Mouse (Mus musculus): ENCODE data around the gene Rln3.
A peak's percentile ranks its signal among the peaks of the same experiment; 100 is the strongest.

The Rln3 gene

DNA sequence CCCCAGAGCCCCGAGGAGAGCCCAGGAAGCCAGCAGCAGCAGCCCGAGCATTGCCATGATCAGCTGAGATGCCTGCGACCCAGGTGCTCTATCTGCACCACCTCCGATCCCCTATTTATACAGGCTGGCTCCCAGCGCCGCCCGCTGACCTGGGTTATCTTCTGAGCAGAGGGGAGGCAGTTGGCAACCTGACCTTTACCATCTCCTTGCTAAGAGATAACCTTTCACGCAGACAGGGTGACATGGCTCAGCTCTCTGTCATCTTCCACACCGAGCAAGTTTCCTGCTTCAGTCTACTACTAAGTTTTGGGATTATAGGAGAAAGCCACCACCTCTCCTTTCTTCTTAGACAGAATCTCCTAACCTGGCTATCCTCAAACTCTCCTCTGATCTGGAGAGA is at the start of gene Rln3:
TSS of gene Rln3 (minus strand) at position 101 of the 400 bp plus-strand sequence.
- no peak for DNase-seq (ENCODE audit: low read depth, low spot score)

DNA sequence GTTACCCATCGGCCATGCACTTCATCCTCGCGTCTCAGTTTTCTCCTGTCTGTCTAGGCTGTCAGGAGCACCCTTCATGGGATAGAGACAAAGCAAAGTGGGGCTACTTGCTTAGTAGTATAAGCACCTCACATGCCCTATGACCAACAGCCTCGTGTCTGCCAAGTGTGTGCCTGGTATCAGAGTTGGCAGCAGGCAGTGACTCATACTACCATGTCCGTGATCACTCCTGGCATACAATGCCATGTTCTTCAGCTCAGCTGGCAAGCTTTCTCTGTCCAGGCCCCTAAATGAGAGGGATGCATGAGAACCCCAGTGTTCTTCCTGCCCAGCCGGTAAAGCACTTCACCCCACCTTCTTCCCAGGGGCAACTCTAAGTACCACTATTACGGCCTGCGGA is 45.8 kb upstream of the Rln3 start:
- no peak for DNase-seq (ENCODE audit: low read depth, low spot score)

DNA sequence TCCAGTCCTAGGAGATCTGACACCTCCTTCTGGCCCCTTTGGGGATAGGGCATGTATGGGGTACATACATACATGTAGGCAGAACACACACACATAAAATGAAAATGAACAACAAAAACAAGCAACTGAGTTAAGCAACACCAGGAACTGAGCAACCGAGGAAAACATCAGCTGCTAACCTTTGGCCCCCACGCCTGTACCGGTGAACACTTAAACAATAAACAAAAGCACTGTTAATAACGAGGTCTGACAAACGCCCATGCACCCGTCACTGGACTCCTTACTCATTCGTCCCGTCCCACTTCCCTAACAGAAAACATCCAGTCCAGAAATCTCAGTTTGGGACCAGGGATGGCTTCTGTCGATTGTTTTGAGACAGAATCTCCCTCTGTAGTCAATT is 44.5 kb upstream of the Rln3 start:
- no peak for DNase-seq (ENCODE audit: low read depth, low spot score)

DNA sequence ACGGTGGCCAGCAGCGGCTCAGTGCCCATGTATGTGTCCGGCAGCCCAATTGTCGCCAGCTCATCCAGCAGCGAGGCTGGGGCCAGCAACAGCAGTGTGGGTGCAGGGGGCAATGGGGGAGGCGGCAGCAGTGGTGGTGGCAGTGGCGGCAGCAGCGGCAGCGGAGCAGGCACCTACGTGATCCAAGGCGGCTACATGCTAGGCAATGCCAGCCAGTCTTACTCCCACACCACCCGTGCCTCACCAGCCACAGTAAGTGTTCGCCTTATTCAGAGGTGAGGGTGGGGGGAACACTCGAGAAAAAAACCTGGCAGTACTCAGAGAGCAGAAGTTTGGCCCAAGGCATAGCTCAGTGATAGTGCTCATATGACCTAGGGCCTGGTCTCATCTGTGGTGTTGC is 43.0 kb upstream of the Rln3 start:
- DNase-seq (ENCODE audit: low read depth, low spot score): no peak

DNA sequence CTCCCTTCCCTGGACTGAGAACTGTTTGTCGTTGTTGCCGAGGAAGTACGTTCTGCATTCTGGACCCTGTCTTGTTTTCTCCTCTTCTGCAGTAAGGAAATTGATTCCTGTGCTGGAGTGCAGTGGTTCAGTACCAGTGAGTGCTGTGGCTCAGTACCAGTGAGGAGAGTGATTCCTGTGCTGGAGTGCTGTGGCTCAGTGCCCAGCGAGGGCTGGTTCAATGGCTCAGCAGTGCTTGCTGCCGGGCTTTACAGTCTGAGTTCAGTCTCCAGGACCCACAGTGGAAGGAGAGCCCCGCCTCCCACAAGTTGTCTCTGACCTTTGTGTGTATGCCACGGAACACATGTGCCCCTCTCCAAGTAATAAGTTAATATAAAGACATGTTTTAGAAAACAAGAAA is 42.4 kb upstream of the Rln3 start:
- no peak for DNase-seq (ENCODE audit: low read depth, low spot score)

DNA sequence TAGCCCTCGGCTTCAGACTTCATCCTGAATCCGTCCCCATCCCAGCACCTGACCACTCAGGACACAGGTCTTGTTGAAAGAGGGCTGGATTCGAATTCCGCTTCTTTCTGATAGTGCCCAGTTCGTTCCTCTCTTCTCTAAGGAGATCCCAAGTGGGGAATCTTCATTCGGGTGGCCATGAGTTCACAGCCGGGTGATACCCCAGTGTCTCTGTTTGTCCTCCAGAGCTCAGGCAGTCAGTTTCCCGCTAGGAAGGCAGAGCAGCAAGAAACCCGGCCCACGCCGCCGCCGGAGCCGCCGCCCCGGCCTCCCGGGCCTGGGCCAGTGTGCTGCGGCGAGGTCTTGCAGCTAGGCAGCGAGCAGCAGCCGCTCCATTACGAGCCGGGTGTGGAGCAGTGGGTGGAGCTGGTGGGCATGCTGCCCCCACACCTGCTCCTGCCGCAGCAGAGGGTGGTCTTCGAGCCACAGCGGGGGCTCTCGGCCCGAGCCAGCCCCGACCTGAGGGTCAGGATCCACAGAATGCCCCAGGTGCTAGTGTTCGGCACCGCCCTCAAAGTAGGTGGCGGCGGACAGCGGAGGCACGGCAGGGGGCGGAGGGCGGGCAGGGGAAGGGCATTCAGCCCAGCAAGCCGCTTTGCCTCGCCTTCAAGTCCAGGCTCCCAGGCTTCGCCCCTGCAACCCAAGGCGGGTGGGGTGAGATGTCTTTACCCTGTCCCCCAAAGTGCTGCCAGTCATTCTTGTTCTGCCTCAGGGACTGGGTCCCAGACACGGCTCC is 39.7 kb upstream of the Rln3 start:
- peak; percentile 49 for DNase-seq (ENCODE audit: low read depth, low spot score)

DNA sequence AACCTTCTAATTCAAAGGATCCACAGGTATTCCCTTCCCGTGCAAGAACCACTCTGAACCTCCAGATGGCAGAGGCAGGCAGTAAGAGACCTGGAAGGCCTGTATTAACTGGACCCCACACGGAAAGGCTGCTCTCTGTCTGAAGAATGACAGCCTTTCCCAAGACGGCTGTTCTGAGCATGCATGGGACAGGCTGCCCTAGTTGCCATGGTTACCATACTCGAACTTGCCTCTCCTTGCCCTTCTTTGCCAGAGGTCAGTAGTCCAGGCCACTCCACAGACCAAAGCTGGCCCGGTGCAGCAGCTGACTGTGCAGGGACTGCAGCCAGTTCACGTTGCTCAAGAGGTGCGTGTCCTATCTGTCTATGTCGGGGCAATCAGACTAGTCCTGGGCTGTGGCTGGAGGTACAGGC is 39.0 kb upstream of the Rln3 start:
- DNase-seq (ENCODE audit: low read depth, low spot score): peak; percentile 78

DNA sequence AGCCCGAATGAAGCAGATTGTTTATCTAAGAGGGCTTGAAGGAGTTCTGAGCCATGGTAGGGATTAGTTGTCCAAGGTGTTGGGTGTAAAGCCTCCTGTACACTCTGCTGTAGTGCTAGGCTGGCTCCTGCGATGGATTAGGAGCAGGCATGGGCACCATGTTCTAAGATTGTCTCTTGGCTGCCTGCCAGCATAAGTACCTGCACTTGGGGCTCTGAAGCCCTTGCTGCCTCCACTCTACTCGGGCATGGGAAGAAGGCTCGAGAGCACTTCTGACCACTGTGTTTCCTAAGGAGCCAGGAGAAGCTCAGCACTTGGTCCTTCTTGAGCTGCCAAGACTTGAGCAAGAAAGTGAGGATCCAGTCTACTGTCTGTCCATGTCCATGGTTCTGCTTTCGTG is 34.4 kb upstream of the Rln3 start:
- DNase-seq (ENCODE audit: low read depth, low spot score): no peak

DNA sequence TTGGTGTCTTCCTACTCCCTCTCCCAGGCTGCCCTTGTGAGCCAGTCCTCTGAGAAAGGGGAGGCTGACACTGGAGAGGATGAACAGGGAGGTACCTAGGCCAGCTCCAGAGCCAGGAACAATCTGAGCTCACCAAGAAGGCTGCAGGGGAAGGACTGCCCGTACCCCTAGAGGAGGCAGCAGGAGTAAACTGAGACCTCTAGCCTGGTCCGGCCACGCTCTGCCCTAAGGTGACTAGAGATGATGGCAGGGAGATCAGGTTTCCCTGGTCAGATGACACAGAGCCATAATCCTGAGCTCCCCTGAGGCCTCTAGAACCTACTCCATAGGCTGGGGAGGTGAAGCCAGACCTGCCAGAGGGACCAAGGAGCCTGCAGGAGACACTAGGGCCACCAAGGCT is 32.0 kb upstream of the Rln3 start:
- no peak for DNase-seq (ENCODE audit: low read depth, low spot score)

DNA sequence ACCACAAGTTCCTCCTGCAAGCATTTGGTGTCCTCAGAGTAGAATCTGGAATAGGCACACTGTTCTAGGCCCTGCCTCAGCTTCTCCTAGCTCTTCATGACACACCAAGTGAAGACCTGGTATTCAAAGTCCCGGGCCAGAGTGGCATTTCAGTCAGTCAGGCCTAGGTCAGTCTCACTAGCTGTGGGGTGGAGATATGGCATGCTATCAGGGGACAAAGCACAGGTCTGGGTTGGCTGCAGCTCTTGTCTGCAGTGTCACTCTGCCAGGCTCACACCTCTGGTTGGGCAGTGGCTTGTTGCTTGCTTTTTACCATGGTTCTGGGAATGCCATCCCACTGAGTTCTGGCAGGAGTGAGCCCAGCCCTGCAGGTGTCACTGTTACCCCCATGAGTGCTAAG is 31.6 kb upstream of the Rln3 start:
- no peak for DNase-seq (ENCODE audit: low read depth, low spot score)

DNA sequence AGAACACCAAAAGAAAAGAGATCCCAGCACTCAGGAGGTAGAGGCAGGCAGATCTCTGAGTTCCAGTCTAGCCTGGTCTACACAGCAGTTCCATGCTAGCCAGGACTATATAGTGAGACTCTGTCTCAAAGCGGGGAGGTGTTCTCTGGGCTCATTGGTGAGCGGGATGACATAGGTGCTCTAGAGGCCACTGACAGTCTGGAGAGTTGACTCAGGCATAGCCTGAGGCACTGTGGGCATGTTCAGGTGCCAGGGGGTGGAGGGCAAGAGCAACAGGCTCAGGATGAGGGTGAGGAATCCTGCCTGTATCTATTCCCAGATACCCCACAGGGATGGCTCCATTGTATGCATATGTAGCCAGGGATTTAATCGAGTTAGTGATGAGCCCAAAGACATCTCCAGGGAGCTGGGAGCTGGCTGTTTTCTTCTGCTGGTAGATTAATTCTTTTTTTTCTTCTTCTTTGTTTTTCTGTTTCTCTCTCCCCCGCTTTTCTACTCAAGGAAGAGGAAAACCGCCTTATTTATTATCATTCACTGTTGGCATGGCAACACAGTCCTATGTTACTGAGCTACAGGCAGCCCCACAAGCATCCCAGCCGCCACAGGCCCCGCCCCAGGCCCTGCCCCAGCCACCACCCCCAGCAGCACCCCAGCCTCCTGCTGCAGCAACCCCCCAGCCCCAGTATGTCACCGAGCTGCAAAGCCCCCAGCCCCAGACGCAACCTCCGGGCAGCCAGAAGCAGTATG is 28.6 kb upstream of the Rln3 start:
- DNase-seq (ENCODE audit: low read depth, low spot score): no peak

DNA sequence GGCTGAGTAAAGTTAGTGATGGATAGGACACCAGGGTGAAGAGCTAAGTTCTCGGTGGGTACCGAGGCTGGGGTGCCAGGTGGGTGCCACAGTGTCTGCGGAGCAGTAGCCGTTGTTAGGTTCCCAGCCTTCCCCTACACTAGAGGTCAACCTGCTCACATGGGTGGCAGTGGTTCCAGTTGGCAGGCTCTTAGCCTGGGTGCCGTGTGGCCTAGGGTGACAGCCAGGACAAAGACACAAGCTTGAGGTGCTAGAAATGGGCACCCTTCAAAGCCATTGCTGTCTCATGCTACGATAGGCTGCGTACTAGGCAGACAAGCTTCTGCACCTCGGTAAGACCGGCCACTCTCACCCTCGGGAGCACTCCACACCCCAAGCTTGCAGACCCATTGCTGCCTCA is 27.5 kb upstream of the Rln3 start:
- DNase-seq (ENCODE audit: low read depth, low spot score): no peak

DNA sequence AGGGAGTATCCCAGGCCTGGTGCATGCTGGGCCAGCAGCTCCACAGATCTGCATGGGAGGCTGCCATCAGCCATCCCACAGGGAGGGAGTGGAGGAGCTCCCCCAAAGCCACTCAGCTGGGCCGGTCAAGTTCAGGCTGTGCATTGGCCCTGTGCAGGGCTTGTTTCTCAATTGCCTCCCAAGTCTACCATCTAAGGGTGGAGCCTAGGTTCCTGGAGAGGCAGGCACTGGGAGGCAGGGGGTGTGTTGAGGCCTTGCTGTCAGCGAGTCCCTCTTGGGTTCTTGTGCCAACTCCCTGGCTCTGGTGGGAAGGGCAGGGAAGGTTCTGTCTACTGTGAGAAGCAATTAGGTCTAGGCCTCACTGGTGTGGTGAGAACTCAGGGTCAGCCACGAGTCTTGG is 27.1 kb upstream of the Rln3 start:
- no peak for DNase-seq (ENCODE audit: low read depth, low spot score)

DNA sequence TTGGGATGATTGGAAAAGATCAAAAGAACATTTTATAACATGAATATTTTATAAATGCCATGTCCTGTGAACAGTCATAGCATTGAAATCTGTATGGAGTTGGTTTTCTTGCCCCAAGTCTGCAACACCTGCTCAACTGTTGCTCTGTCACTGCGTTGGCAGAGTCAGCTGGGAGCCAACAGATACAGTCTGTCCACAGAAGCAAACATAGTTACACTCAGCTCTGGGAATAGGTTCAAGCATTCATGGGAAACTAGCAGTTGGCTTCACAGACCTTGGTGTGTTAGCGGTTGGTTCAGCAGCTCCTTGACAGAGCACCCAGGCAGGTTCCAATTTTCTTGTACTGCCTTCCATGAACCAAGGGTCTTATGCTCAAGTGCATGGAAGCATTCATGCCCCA is 25.9 kb upstream of the Rln3 start:
- no peak for DNase-seq (ENCODE audit: low read depth, low spot score)

DNA sequence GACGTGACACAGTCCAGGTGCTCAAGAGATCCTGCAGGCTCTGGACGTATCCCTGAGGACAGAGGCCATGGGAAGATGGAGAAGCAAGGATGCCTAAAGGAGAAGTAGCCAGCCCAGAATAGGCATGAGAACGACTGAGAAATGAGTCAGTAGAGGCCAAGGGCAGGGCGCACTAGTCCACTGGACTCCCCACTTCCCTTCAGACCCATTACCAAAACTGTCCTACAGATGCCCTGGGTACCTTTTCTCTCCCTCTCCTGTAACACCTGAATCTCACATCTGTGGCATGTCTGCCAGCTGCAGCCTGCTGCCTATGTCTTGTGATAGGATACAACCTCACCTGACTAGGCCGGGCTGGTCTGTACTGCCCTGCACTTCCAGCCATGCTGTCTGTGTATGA is 25.4 kb upstream of the Rln3 start:
- DNase-seq (ENCODE audit: low read depth, low spot score): no peak

DNA sequence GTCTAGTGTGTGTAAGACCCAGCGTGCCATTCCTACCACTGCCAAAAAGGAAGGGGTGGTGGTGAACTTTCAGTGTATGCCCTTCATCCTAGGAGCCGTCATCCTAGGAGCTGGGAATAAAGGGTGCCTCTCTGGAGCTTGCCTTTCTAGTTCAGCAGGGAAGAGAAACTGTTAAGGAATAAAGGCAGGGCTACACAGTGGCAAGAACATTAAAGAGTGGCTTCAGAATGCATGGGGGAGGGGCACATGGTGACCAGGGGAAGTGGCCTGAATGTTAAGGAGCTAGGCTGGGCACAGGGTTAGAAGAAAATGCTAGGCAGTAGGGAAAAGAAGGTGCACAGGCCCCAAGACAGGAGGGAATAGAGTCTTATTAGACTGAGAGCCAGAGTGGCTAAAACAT is 24.9 kb upstream of the Rln3 start:
- no peak for DNase-seq (ENCODE audit: low read depth, low spot score)

DNA sequence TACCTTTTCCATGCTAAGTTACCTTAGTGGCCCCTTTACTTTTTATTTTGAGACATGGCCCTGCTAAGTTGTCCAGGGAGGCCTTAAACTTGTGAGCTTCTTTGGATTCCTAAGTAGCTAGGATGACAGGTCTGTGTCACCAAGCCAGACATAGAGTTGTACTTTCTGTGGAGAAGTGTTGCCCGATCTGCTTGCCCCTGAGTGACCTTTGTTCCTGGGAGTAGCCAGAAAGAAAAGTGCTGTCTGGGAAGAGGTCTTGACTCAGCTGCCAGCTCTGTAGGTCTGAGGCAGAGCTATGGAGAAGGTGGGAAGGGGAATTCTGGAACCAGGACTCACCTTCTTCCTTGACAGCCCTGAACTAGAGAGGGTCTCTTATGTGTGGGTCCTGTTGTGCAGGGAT is 24.4 kb upstream of the Rln3 start:
- DNase-seq (ENCODE audit: low read depth, low spot score): no peak

DNA sequence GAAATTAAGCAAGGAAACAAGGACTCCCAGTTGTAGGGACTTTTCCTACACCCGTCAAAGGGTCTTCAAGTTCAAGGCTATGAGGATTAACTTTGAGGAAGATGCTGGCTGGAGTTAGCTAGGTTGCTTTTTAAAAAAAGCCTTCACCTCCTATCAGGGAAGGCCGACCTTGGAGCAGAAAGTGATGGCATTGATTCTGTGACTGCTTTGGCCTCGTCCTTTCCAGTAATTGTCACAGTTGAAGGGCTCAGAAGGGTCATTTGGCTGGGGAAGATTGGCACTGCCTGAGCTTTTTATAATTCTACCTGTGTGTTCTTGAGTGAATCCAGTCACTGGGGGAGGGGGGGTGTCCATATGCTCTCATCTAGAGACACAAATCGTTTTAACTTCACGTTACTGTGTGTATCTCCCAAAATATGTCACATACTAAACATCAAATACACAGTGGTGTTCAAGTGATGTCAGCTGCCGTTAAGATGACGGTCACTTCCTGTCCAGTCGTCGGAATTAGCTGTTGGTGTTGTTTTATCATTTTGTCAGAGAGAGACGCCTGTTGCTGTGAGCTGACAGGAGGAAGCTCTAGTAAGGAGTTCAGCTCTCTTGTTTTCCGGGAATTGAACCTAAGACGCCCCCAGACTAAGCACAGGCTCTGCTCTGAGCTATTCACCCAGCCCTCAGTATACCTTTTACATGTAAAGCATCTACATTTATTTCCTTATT is 23.7 kb upstream of the Rln3 start:
- DNase-seq (ENCODE audit: low read depth, low spot score): no peak

DNA sequence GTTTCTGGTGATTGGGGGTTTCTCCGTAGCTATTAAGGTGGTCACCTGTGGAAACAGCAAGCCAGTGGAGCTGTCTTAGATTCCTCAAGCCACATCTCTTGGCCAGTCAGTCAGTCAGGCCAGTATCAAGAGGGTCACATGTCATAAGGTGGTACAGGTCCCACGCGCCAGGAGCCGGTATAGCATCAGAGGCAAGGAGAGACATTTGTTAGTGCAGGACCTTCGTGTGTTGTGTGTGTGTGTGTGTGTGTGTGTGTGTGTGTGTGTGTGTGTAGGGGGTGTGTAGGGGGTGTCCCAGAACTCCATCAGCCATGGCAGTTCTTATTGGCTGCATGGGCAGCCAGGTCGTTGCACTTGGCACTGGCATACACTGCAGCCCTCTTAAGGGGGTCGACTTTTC is 23.1 kb upstream of the Rln3 start:
- no peak for DNase-seq (ENCODE audit: low read depth, low spot score)

DNA sequence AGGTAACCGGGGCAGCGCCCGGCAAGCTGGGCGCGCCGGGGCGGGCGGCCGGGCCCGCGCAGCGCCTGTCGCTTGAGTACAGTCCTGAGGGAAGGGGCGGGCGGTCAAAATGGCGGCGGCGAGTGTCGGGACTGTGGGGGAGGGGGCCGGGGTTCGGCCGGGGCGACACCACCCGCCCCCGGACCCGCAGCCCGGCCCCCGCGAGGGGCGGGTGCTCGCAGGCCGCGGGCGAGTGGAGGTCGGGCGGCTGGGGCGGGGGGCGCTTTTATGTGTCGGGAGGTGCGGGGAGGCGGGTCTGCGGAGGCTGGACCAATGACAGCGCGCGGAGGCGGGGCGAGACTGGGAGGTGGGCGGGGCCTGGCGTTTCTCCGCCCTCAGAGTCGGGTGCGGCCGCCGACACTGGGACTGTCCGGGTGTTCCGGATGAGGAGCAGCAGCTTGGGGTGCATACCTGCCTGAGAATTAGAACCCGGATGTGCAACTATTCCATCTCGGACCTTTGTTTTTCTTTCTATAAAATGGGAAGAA is 22.3 kb upstream of the Rln3 start:
- peak; percentile 95 for DNase-seq (ENCODE audit: low read depth, low spot score)

DNA sequence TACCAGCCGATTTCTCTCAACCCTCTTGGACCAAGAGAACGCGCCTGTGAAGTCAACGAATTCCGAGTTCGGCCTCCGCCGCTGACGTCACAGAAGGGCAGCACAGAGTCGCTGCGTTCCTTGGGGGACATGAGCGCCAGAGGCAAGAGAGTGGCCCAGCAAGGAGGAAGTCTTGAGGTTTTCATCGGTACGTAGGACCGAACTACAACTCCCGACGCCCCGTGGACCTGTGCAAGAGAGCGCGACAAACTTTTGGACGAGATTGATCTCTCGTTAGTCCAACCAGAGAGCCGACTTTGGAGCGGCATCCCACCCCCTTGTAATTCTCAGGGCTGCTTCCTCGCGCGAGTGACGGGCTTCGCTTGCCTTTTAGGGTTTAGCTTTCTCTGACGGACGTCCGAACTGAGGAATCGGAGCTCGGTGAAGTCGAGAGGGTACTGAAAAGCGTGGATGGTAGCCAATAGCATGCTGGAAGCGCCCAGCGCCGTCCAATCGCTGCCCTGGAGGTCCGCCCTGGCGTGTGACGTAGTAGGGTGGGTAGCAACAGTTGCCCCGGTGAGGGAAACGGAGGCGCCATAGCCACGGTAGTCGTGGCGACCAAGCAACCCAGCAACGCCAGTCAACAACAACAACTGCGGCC is 21.6 kb upstream of the Rln3 start, which contains the start of gene Rfx1:
TSS of gene Rfx1 (plus strand) at position 544 of the 640 bp plus-strand sequence.
- peak; percentile 100 for DNase-seq (ENCODE audit: low read depth, low spot score)
